Mouse (Mus musculus) spleen, adult 2 months (tissue): Measurements from ENCODE around the gene Syce2. TPM values are rescaled to one million over a fixed set of nuclear protein-coding genes. Genes with fewer than 3 reads are reported as not detected.
"Not testable (repeated sequence)": the region's sequence is repeated elsewhere in the genome, so short reads cannot be mapped to it uniquely, and the experiment has no call there.

Experiments
- DNase-seq, 2 experiments: peaks; one replicate each; pipeline versions ENCODE4 v3.0.0 to v3.0.0-alpha.2; 2012 to 2021; ENCODE audit warnings: low spot score in 2 of 2, low read depth in 1 of 2
- H3K27ac ChIP-seq: fragments of 200-500 bp; 2 replicates; pipeline ENCODE4 v1.5.1; 2012; ENCODE audit warnings: low read length, inconsistent platforms; ENCODE audit not compliant: insufficient read depth
- H3K27me3 ChIP-seq: fragments of 200-500 bp; 2 replicates; pipeline ENCODE4 v1.6.1; 2012; ENCODE audit warnings: mild to moderate bottlenecking, moderate library complexity, low read length, inconsistent platforms; ENCODE audit not compliant: control insufficient read depth, insufficient read depth
- H3K36me3 ChIP-seq: fragments of 200-500 bp; 2 replicates; pipeline ENCODE4 v1.6.1; 2012; ENCODE audit warnings: mild to moderate bottlenecking, low read length, inconsistent platforms; ENCODE audit not compliant: control insufficient read depth, insufficient read depth
- H3K4me1 ChIP-seq: fragments of 200-500 bp; 2 replicates; pipeline ENCODE4 v1.6.1; 2011; ENCODE audit warnings: inconsistent platforms; ENCODE audit not compliant: control insufficient read depth, insufficient read depth, insufficient read length
- H3K4me3 ChIP-seq: fragments of 200-500 bp; 2 replicates; pipeline ENCODE4 v1.5.1; 2011; ENCODE audit warnings: mild to moderate bottlenecking, inconsistent platforms; ENCODE audit not compliant: insufficient read depth, insufficient read length; ENCODE audit errors: extremely low read depth
- CTCF ChIP-seq: fragments of 200-500 bp; IDR thresholded peaks from 2 replicates; pipeline ENCODE4 v1.5.1; 2011; ENCODE audit warnings: mild to moderate bottlenecking, inconsistent platforms; ENCODE audit not compliant: insufficient read depth, insufficient read length, insufficient replicate concordance; ENCODE audit errors: extremely low read depth
- POLR2A ChIP-seq: fragments of 200-500 bp; IDR thresholded peaks from 2 replicates; pipeline ENCODE4 v1.6.1; 2011; ENCODE audit warnings: low read depth, low read length, inconsistent platforms
- WGBS: fragments of 180-500 bp; shearing (Covaris S2); methylation state at CpG from one replicate; pipeline ENCODE4 v1.1.7; 2018; 5-methylcytosine and 5-hydroxymethylcytosine counted together
- polyA plus RNA-seq: library from polyadenylated mRNA; depleted of rRNA; stranded (reverse); fragments of >200 nt; gene quantifications from 2 replicates; pipeline ENCODE4 v1.2.3, GENCODE M21; 2012; rRNA removed

The Syce2 gene
- polyA plus RNA-seq: 1.8 and 2.0 TPM in 2 replicates

DNA sequence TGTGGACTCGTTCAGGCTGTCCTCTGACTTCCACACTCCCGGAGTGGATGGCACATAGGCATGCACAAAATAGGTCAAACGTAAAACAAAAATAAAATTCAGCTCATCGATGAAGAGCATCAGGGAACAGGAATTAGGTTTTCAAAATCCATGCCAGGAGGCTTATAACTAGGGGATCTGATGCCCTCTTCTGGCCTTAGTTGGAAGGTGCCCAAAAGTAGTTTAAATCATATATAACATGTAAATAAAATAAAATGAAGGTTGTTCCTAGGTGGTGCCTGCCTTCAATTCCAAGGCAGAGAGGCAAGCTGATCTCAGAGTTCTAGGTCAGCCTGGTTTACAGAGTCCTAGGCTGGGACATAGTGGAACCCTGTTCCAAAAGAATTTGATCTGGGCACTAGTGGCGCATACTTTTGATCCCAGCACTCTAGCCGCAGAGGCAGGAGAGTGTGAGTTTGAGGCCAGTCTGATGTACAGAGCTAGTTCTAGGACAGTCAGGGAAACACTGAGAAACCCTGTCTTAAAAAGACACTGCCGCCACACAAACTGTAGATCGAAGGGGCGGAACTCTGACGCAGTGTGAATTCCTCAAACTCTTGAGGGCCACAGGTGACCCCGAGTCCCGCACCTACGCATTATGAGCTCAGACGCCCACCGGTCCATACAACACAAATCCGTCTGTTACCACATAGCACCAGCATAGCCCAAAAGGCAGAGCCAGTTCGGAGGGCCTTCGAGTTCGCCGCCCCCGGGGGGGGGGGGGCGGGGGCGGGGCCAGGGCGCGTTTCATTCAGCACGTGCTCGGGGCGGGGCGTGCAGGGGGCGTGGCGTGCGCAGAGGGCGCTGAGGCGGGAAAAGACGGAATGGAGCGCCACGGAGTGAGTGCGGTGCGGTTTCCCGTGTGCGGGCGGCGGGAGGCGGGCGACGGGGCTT is at the start of gene Syce2:
TSS of gene Syce2 (plus strand) at position 736 of the 933 bp plus-strand sequence.
- DNase-seq: peak; percentile 67 to 83
- 4% methylated on average over 46 of the region's 46 CpGs for WGBS

DNA sequence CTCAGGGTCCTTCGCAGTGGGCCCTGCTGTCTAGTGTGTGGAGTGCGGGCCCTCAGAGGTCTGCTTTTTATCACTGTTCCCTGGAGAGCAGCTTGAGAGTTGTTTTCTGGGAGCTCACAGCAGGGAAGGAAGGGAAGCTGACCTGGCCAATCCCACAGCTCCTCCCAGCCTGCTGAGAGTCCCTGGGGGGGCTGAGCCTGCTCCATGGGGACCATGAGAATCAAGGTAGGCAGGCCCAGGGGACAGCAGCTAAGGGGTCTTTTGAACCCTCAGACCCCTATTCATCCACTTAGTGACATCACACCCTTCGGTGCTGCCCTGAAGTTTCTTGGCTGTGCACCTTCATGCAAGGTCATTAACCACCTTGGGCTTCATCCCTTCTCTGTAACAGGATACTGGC is 49.2 kb upstream of the Syce2 start, which contains the start of gene Dand5:
TSS of gene Dand5 (minus strand) at position 101 of the 400 bp plus-strand sequence.
- WGBS: 99% methylated on average over 3 of the region's 3 CpGs
- Histone ChIP-seq H3K36me3 (no peaks in the 10 kb centered on the region), H3K4me1 (peaks cover 10% of the 10 kb centered on the region; the same call in 1 of the 2 replicates), H3K27me3 (no peaks in the 10 kb centered on the region), H3K27ac (no peak within 1 kb of the TSS), H3K4me3 (no peak within 1 kb of the TSS)
- TF ChIP-seq POLR2A (no peak), CTCF (no peak)
- DNase-seq: no peak

More for the DNA sequence above, at the start of gene Syce2:
- peaks cover 10% of the 10 kb centered on the region for H3K36me3 ChIP-seq
- H3K27me3 ChIP-seq: no peaks in the 10 kb centered on the region
- H3K4me3 ChIP-seq: peak within 1 kb of the TSS; percentile 66
- H3K27ac ChIP-seq: peak within 1 kb of the TSS; percentile 36
- TF ChIP-seq CTCF (no peak), POLR2A (no peak)
- peaks cover 10% of the 10 kb centered on the region for H3K4me1 ChIP-seq

DNA sequence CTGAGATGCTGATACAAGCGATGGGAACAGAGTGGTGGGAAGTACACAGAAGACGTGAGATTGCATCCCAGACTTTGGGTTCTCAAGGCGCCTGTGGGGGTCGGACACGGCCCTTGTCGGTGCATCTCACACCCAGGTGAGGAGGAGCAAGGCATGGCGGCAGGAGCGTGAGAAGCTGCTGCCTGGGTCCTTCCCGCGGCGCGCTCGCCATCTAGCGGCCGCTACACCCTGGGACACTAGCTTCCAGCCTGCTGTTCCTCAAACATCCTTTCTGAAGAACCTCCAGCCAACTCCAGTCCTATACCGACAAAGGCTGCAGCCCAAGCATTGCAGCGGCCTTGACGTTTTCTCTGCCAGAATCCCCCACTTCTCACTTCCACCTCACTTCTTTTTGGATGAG is 48.3 kb upstream of the Syce2 start:
- peak in 1 of 2 experiments; percentile 60 for DNase-seq
- H3K36me3 ChIP-seq: no peaks in the 10 kb centered on the region
- 2% methylated on average over 18 of the region's 18 CpGs for WGBS
- TF ChIP-seq POLR2A: no peak
- TF ChIP-seq CTCF: peak; percentile 80
- no peak overlapping the region for H3K4me3 ChIP-seq
- no peaks in the 10 kb centered on the region for H3K27me3 ChIP-seq
- H3K4me1 ChIP-seq: peaks cover 10% of the 10 kb centered on the region; the same call in 1 of the 2 replicates
- no peak overlapping the region for H3K27ac ChIP-seq

DNA sequence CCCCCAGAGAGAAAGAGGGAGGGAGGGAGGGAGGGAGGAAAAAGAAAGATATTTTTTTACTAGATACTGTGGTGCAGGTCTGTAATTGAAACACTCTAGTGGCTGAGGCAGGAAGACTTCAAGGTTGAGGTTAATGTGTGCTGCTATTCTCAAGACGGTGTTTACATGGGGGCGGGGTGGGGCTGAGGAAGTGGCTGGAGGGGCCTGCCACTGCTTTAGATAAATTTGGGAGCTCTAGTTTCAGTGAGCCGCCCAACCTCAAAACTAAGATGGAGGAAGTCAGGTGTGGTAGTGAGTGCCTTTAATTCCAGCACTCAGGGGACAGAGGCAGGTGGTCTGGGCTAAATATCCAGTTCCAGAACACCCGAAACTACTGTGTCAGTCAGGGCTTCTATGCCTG is 46.3 kb upstream of the Syce2 start:
- Histone ChIP-seq H3K27ac (peak overlapping the region; percentile 77), H3K4me3 (no peak overlapping the region), H3K4me1 (peaks cover 10% of the 10 kb centered on the region; the same call in 1 of the 2 replicates), H3K36me3 (no peaks in the 10 kb centered on the region), H3K27me3 (no peaks in the 10 kb centered on the region)
- 15% methylated on average over 4 of the region's 4 CpGs for WGBS
- peak in 1 of 2 experiments; percentile 64 for DNase-seq
- no peak for TF ChIP-seq POLR2A
- no peak for TF ChIP-seq CTCF

DNA sequence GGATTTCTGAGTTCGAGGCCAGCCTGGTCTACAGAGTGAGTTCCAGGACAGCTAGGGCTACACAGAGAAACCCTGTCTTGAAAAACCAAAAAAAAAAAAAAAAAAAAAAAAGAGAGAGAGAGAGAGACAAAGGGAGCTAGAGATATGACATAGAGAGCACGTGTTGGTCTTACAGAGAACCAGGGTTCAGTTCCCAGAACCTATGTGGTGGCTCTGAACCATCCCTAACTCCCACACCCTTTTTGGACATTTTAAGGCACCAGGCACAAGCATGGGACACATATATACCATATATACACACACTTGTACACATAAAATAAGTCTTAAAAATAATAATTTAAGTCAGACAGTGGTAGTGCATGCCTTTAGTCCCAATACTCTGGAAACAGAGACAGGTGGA is 45.4 kb upstream of the Syce2 start:
- not testable (repeated sequence) for DNase-seq, H3K4me1 ChIP-seq, H3K4me3 ChIP-seq, H3K36me3 ChIP-seq, H3K27me3 ChIP-seq
- peak overlapping the region; percentile 77; the same call in 1 of the 2 replicates for H3K27ac ChIP-seq
- WGBS: 81% methylated on average over 2 of the region's 2 CpGs

DNA sequence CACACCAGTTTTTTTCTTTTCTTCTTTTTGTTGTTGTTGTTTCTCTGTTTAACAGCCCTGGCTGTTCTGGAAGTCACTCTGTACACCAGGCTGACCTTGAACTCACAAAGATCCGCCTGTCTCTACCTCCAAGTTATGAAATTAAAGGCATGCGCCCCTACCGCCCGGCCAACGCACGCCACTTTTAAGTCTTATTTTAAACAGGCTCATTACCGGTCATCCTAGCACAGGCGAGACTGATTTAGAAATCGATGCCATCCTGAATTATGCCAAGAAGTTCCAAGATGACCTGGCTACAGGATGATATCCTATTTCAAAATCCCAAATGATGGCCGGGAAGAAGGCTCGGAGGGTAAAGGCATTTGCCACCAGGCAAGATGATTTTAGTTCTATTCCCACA is 40.4 kb upstream of the Syce2 start, which contains the start of gene Gadd45gip1:
TSS of gene Gadd45gip1 (plus strand) at position 33 of the 400 bp plus-strand sequence.
- 15% methylated on average over 11 of the region's 11 CpGs for WGBS
- Histone ChIP-seq H3K36me3 (peaks cover 20% of the 10 kb centered on the region), H3K27ac (peak within 1 kb of the TSS; percentile 81), H3K27me3 (no peaks in the 10 kb centered on the region), H3K4me1 (no peaks in the 10 kb centered on the region; the same call in 1 of the 2 replicates), H3K4me3 (peak within 1 kb of the TSS; percentile 87)
- no peak for TF ChIP-seq POLR2A
- TF ChIP-seq CTCF: peak; percentile 12; the same call in 1 of the 2 replicates
- DNase-seq: peak; percentile 54 to 63
